Mouse (Mus musculus): ENCODE results near the gene Ctsf. TPM values are rescaled to one million over a fixed set of nuclear protein-coding genes. Genes with fewer than 3 reads are reported as not detected.
"Not testable (repeated sequence)": the region's sequence is repeated elsewhere in the genome, so short reads cannot be mapped to it uniquely, and the experiment has no call there.

Gene Ctsf
- total RNA-seq (2021) = 10 to 100 TPM; 24.8 to 41.9 TPM
- long read RNA-seq, experiment 1, transcript Ctsf-201 (14 exons, 1,980 nt) = major isoform, 97 of 109 reads
- long read RNA-seq, experiment 1, partial matches to known transcripts = 0 of 109 reads
- long read RNA-seq, experiment 1, other reads (novel, unspliced or antisense) = 12 of 109 reads
- long read RNA-seq, experiment 2, transcript Ctsf-201 (14 exons, 1,980 nt) = major isoform, 71 of 87 reads
- long read RNA-seq, experiment 2, partial matches to known transcripts = 4 of 87 reads
- long read RNA-seq, experiment 2, other reads (novel, unspliced or antisense) = 12 of 87 reads

GRCm38 (mm10) chr19:4854552-4855469 lies at the start of gene Ctsf:
Ctsf (plus strand) TSS chr19:4855130.
- Histone ChIP-seq H3K4me3 (peak within 1 kb of the TSS; percentile 74), H3K27ac (peak within 1 kb of the TSS; percentile 98)
- intact Hi-C loops (cut with DNase I) = loop anchor here (10.0 kb wide), 1 partner anchor 360 kb away; the partner anchor contains the start of gene 2010003K11Rik
- peak; percentile 97 for DNase-seq
- TF ChIP-seq CTCF (IDR thresholded peaks at IDR 0.05) = peak; percentile 28; the same call in 1 of the 2 replicates

GRCm38 (mm10) chr19:4810309-4810708 lies 44.6 kb upstream of the Ctsf start:
- intact Hi-C loops (cut with DNase I) = loop anchor here (5.0 kb wide), 2 partner anchors 37 to 53 kb away; partner anchors contain the start of gene Rbm4b

GRCm38 (mm10) chr19:4810746-4811062 lies 44.2 kb upstream of the Ctsf start:
- Histone ChIP-seq H3K4me3 (peak overlapping the region; percentile 91), H3K27ac (peak overlapping the region; percentile 99)
- TF ChIP-seq CTCF (IDR thresholded peaks at IDR 0.05) = no peak
- intact Hi-C loops (cut with DNase I) = loop anchor here (1.0 to 5.0 kb wide), 3 partner anchors 16 to 53 kb away; partner anchors contain the start of gene Rbm4b
- peak; percentile 84 for DNase-seq

More at GRCm38 (mm10) chr19:4810309-4810708, 44.6 kb upstream of the Ctsf start:
- DNase-seq = no peak
- no peak for TF ChIP-seq CTCF (IDR thresholded peaks at IDR 0.05)
- H3K27ac ChIP-seq = peak overlapping the region; percentile 99
- peak overlapping the region; percentile 91 for H3K4me3 ChIP-seq

- peak; percentile 99 for DNase-seq
- TF ChIP-seq CTCF (IDR thresholded peaks at IDR 0.05) = peak; percentile 16; the same call in 1 of the 2 replicates
- intact Hi-C loops (cut with DNase I) = loop anchor here (1.0 to 5.0 kb wide), 3 partner anchors 17 to 54 kb away; partner anchors contain the start of gene Rbm4b
- Histone ChIP-seq H3K4me3 (peak within 1 kb of the TSS; percentile 91), H3K27ac (peak within 1 kb of the TSS; percentile 99)
Measured at GRCm38 (mm10) chr19:4811063-4811908, 43.6 kb upstream of the Ctsf start, which contains the start of the genes Gm21992 and Rbm14. Gm21992 (minus strand) TSS chr19:4811612. Rbm14 (minus strand) TSS chr19:4811634.

GRCm38 (mm10) chr19:4811909-4812242 lies 43.1 kb upstream of the Ctsf start:
- TF ChIP-seq CTCF (IDR thresholded peaks at IDR 0.05) = no peak
- peak overlapping the region; percentile 99 for H3K27ac ChIP-seq
- no peak for DNase-seq
- intact Hi-C loops (cut with DNase I) = loop anchor here (1.0 to 5.0 kb wide), 3 partner anchors 18 to 55 kb away; partner anchors contain the start of gene Rbm4b
- peak overlapping the region; percentile 91 for H3K4me3 ChIP-seq

GRCm38 (mm10) chr19:4812334-4812949 lies 42.5 kb upstream of the Ctsf start:
- intact Hi-C loops (cut with DNase I) = loop anchor here (5.0 kb wide), 2 partner anchors 35 to 55 kb away; partner anchors contain the start of gene Rbm4b
- not testable (repeated sequence) for DNase-seq
- Histone ChIP-seq H3K27ac (peak overlapping the region; percentile 99), H3K4me3 (peak overlapping the region; percentile 91)
- TF ChIP-seq CTCF (IDR thresholded peaks at IDR 0.05) = peak; percentile 38

- intact Hi-C loops (cut with DNase I) = loop anchor here (5.0 kb wide), 2 partner anchors 34 to 56 kb away; partner anchors contain the start of gene Rbm4b
- Histone ChIP-seq H3K4me3 (no peak overlapping the region), H3K27ac (no peak overlapping the region)
- peak; percentile 25 for TF ChIP-seq CTCF (IDR thresholded peaks at IDR 0.05)
- no peak for DNase-seq
Measured at GRCm38 (mm10) chr19:4813015-4813414, 41.9 kb upstream of the Ctsf start.

GRCm38 (mm10) chr19:4817182-4817835 lies 37.6 kb upstream of the Ctsf start:
- no peak for DNase-seq
- H3K4me3 ChIP-seq = no peak overlapping the region
- H3K27ac ChIP-seq = no peak overlapping the region
- intact Hi-C loops (cut with DNase I) = no loop called here
- TF ChIP-seq CTCF (IDR thresholded peaks at IDR 0.05) = no peak

GRCm38 (mm10) chr19:4820678-4821303 lies 34.1 kb upstream of the Ctsf start:
- intact Hi-C loops (cut with DNase I) = no loop called here

GRCm38 (mm10) chr19:4828444-4829114 lies 26.4 kb upstream of the Ctsf start:
- Histone ChIP-seq H3K27ac (peak overlapping the region; percentile 73), H3K4me3 (peak overlapping the region; percentile 19)
- TF ChIP-seq CTCF (IDR thresholded peaks at IDR 0.05) = no peak
- no peak for DNase-seq
- intact Hi-C loops (cut with DNase I) = no loop called here

More at GRCm38 (mm10) chr19:4820678-4821303, 34.1 kb upstream of the Ctsf start:
- peak; percentile 42 for TF ChIP-seq CTCF (IDR thresholded peaks at IDR 0.05)
- DNase-seq = peak; percentile 90
- H3K4me3 ChIP-seq = no peak overlapping the region
- peak overlapping the region; percentile 71 for H3K27ac ChIP-seq
